Mouse (Mus musculus) spleen, adult 2 months (tissue): ENCODE results near the gene Lrp1. TPM values are rescaled to one million over a fixed set of nuclear protein-coding genes. Genes with fewer than 3 reads are reported as not detected.

Experiments
- DNase-seq, 2 experiments: peaks; one replicate each; pipeline versions ENCODE4 v3.0.0 to v3.0.0-alpha.2; 2012 to 2021; ENCODE audit warnings: low spot score in 2 of 2, low read depth in 1 of 2
- H3K27ac ChIP-seq: fragments of 200-500 bp; 2 replicates; pipeline ENCODE4 v1.5.1; 2012; ENCODE audit warnings: low read length, inconsistent platforms; ENCODE audit not compliant: insufficient read depth
- H3K27me3 ChIP-seq: fragments of 200-500 bp; 2 replicates; pipeline ENCODE4 v1.6.1; 2012; ENCODE audit warnings: mild to moderate bottlenecking, moderate library complexity, low read length, inconsistent platforms; ENCODE audit not compliant: control insufficient read depth, insufficient read depth
- H3K36me3 ChIP-seq: fragments of 200-500 bp; 2 replicates; pipeline ENCODE4 v1.6.1; 2012; ENCODE audit warnings: mild to moderate bottlenecking, low read length, inconsistent platforms; ENCODE audit not compliant: control insufficient read depth, insufficient read depth
- H3K4me1 ChIP-seq: fragments of 200-500 bp; 2 replicates; pipeline ENCODE4 v1.6.1; 2011; ENCODE audit warnings: inconsistent platforms; ENCODE audit not compliant: control insufficient read depth, insufficient read depth, insufficient read length
- H3K4me3 ChIP-seq: fragments of 200-500 bp; 2 replicates; pipeline ENCODE4 v1.5.1; 2011; ENCODE audit warnings: mild to moderate bottlenecking, inconsistent platforms; ENCODE audit not compliant: insufficient read depth, insufficient read length; ENCODE audit errors: extremely low read depth
- CTCF ChIP-seq: fragments of 200-500 bp; IDR thresholded peaks from 2 replicates; pipeline ENCODE4 v1.5.1; 2011; ENCODE audit warnings: mild to moderate bottlenecking, inconsistent platforms; ENCODE audit not compliant: insufficient read depth, insufficient read length, insufficient replicate concordance; ENCODE audit errors: extremely low read depth
- POLR2A ChIP-seq: fragments of 200-500 bp; IDR thresholded peaks from 2 replicates; pipeline ENCODE4 v1.6.1; 2011; ENCODE audit warnings: low read depth, low read length, inconsistent platforms
- WGBS: fragments of 180-500 bp; shearing (Covaris S2); methylation state at CpG from one replicate; pipeline ENCODE4 v1.1.7; 2018; 5-methylcytosine and 5-hydroxymethylcytosine counted together
- polyA plus RNA-seq: library from polyadenylated mRNA; depleted of rRNA; stranded (reverse); fragments of >200 nt; gene quantifications from 2 replicates; pipeline ENCODE4 v1.2.3, GENCODE M21; 2012

Gene Lrp1
- polyA plus RNA-seq, 1 experiment, result 98.7 TPM

GRCm38 (mm10) chr10:127557397-127557796 is 63.6 kb downstream of the Lrp1 start:
- TF ChIP-seq CTCF (no peak), POLR2A (no peak)
- no peaks in the 10 kb centered on the region for H3K27me3 ChIP-seq
- no peak overlapping the region for H3K4me3 ChIP-seq
- no peaks in the 10 kb centered on the region for H3K4me1 ChIP-seq
- H3K27ac ChIP-seq, result no peak overlapping the region
- no peaks in the 10 kb centered on the region for H3K36me3 ChIP-seq
- no peak for DNase-seq
- 89% methylated on average over 13 of the region's 13 CpGs for WGBS

- 92% methylated on average over 18 of the region's 18 CpGs for WGBS
- H3K36me3 ChIP-seq, result no peaks in the 10 kb centered on the region
- DNase-seq, result no peak
- H3K4me3 ChIP-seq, result no peak overlapping the region
- H3K4me1 ChIP-seq, result no peaks in the 10 kb centered on the region
- no peak overlapping the region for H3K27ac ChIP-seq
- TF ChIP-seq CTCF (peak; percentile 56; the same call in 1 of the 2 replicates), POLR2A (no peak)
- no peaks in the 10 kb centered on the region for H3K27me3 ChIP-seq
These were observed 65.2 kb downstream of the Lrp1 start for GRCm38 (mm10) chr10:127555703-127556102.

- DNase-seq, result no peak
- WGBS, result 94% methylated on average over 17 of the region's 17 CpGs
- no peaks in the 10 kb centered on the region for H3K36me3 ChIP-seq
- no peak overlapping the region for H3K27ac ChIP-seq
- H3K27me3 ChIP-seq, result no peaks in the 10 kb centered on the region
- H3K4me3 ChIP-seq, result no peak overlapping the region
- H3K4me1 ChIP-seq, result no peaks in the 10 kb centered on the region
- no peak for TF ChIP-seq POLR2A
- no peak for TF ChIP-seq CTCF
These were observed 71.1 kb downstream of the Lrp1 start for GRCm38 (mm10) chr10:127549892-127550291.

DNA sequence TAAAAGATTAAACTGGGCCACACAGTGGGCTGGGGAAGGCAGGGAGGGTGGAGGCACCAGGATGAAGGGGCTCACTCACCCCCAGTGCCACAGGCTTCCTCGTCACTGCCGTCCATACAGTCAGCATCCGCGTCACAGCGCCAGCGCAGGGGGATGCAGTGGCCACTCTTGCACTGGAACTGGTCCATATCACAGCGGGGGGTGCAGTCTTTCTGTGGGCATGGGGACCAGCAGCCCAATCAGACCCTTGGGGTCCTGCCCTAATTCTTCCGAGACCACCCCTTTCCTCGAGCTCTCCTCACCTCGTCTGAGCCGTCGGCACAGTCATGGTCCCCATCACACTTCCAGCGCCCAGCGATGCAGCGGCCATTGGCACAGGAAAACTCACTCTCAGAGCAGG is 72.7 kb downstream of the Lrp1 start:
- no peak for DNase-seq
- Histone ChIP-seq H3K27ac (no peak overlapping the region), H3K36me3 (no peaks in the 10 kb centered on the region), H3K27me3 (no peaks in the 10 kb centered on the region), H3K4me1 (no peaks in the 10 kb centered on the region), H3K4me3 (no peak overlapping the region)
- TF ChIP-seq CTCF (no peak), POLR2A (no peak)
- 95% methylated on average over 15 of the region's 15 CpGs for WGBS

- TF ChIP-seq CTCF, result no peak
- TF ChIP-seq POLR2A, result no peak
- Histone ChIP-seq H3K4me3 (no peak overlapping the region), H3K4me1 (no peaks in the 10 kb centered on the region), H3K27ac (no peak overlapping the region), H3K36me3 (no peaks in the 10 kb centered on the region), H3K27me3 (no peaks in the 10 kb centered on the region)
- 88% methylated on average over 7 of the region's 7 CpGs for WGBS
- DNase-seq, result no peak
These were observed 74.4 kb downstream of the Lrp1 start for GRCm38 (mm10) chr10:127546505-127546904.

DNA sequence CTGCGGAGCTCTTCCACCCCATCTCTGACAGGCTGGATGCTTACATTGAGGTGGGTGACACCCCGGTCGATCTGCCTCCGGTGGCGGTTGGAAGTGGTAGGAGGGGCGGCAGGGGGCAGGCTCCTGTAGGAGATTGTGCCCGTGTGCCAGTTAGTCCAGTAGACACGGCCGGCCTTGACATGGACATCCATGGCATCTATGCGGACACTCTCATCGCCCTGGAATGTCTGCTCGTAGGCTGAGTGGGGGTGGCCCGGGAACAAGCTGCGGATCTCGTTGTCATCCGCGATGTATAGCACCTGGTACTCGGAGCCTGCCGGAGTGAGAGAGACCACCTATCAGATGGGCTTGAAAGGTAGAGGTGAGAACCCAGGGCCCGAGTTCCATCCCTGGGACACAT is 76.6 kb downstream of the Lrp1 start:
- no peaks in the 10 kb centered on the region for H3K27me3 ChIP-seq
- 91% methylated on average over 20 of the region's 20 CpGs for WGBS
- no peaks in the 10 kb centered on the region for H3K4me1 ChIP-seq
- no peak overlapping the region for H3K4me3 ChIP-seq
- H3K36me3 ChIP-seq, result no peaks in the 10 kb centered on the region
- DNase-seq, result no peak
- TF ChIP-seq POLR2A, result no peak
- TF ChIP-seq CTCF, result no peak
- no peak overlapping the region for H3K27ac ChIP-seq

- Histone ChIP-seq H3K36me3 (no peaks in the 10 kb centered on the region), H3K27me3 (no peaks in the 10 kb centered on the region), H3K4me3 (no peak overlapping the region), H3K4me1 (no peaks in the 10 kb centered on the region), H3K27ac (no peak overlapping the region)
- 76% methylated on average over 3 of the region's 3 CpGs for WGBS
- no peak for DNase-seq
- TF ChIP-seq POLR2A (no peak), CTCF (no peak)
These were observed 77.0 kb downstream of the Lrp1 start for GRCm38 (mm10) chr10:127543916-127544315.
